Mouse (Mus musculus) liver, embryonic 16.5 days (tissue): ENCODE measurements around the gene Sema3b. TPM values are rescaled to one million over a fixed set of nuclear protein-coding genes. Genes with fewer than 3 reads are reported as not detected.
"Not testable (repeated sequence)": the region's sequence is repeated elsewhere in the genome, so short reads cannot be mapped to it uniquely, and the experiment has no call there.

ENCODE experiments used
- ATAC-seq: fragments of 200-750 bp; cut with Nextera tagmentation; 2 replicates; pipeline ENCODE4 v1.8.0; 2017; ENCODE audit warnings: low read depth, mild to moderate bottlenecking, moderate number of reproducible peaks, moderate library complexity
- H3K27ac ChIP-seq: fragments of 300-500 bp; sonication (generic); 2 replicates; pipeline ENCODE4 v1.5.1; 2014; ENCODE audit warnings: mild to moderate bottlenecking, low read length
- H3K27me3 ChIP-seq: fragments of 300-500 bp; sonication (generic); 2 replicates; pipeline ENCODE4 v1.6.1; 2014; ENCODE audit warnings: low read depth, low read length, mixed read lengths; ENCODE audit not compliant: control insufficient read depth, insufficient read depth
- H3K36me3 ChIP-seq: fragments of 300-500 bp; sonication (generic); 2 replicates; pipeline ENCODE4 v1.6.1; 2014; ENCODE audit warnings: mild to moderate bottlenecking; ENCODE audit not compliant: control insufficient read depth, insufficient read depth
- H3K4me1 ChIP-seq: fragments of 300-500 bp; sonication (generic); 2 replicates; pipeline ENCODE4 v1.6.1; 2014; ENCODE audit warnings: low read depth, low read length, mixed read lengths; ENCODE audit not compliant: control insufficient read depth
- H3K4me2 ChIP-seq: fragments of 300-500 bp; sonication (generic); 2 replicates; pipeline ENCODE4 v1.6.1; 2014; ENCODE audit warnings: low read depth, low read length, mixed read lengths
- H3K4me3 ChIP-seq: fragments of 300-500 bp; sonication (generic); 2 replicates; pipeline ENCODE4 v1.5.1; 2014; ENCODE audit warnings: low read depth, mild to moderate bottlenecking, low read length
- H3K9ac ChIP-seq: fragments of 300-500 bp; sonication (generic); 2 replicates; pipeline ENCODE4 v1.6.1; 2014; ENCODE audit warnings: low read depth, low read length
- H3K9me3 ChIP-seq: fragments of 300-500 bp; sonication (generic); replicated peaks from 2 replicates; pipeline ENCODE4 v1.6.1; 2016; ENCODE audit warnings: low read length; ENCODE audit not compliant: control insufficient read depth
- WGBS: fragments of 180-500 bp; shearing (Covaris S2); extraction: QIAGEN DNeasy Blood & Tissue Kit; methylation state at CpG from one replicate; pipeline ENCODE4 v1.1.7; 2014; ENCODE audit not compliant: insufficient replicate concordance; 5-methylcytosine and 5-hydroxymethylcytosine counted together
- polyA plus RNA-seq: library from polyadenylated mRNA; unstranded; fragments of >200 nt; fragmentation: Nextera tagmentation; extraction: Ambion mirVana; gene quantifications from 2 replicates; pipeline ENCODE4 v1.2.1, GENCODE M21; 2015

Gene Sema3b
- polyA plus RNA-seq, 1 experiment from 2014 or later = 1.4 TPM

GRCm38 (mm10) chr9:107580501-107581317, 28.3 kb downstream of the Sema3b start, which contains the start of gene Hyal3:
Gene Hyal3, plus strand, starts transcription at chr9:107580818.
- Histone ChIP-seq H3K4me2 (peak within 1 kb of the TSS; percentile 79), H3K9ac (peak within 1 kb of the TSS; percentile 73), H3K27me3 (no peaks in the 10 kb centered on the region), H3K36me3 (peaks cover 7% of the 10 kb centered on the region), H3K27ac (peak within 1 kb of the TSS; percentile 92), H3K4me1 (peaks cover 49% of the 10 kb centered on the region), H3K9me3 (no peaks in the 10 kb centered on the region), H3K4me3 (peak within 1 kb of the TSS; percentile 70)
- peak; percentile 79 for ATAC-seq
- under 1% methylated on average over 32 of the region's 32 CpGs for WGBS

- Histone ChIP-seq H3K9me3 (no peaks in the 10 kb centered on the region), H3K27me3 (no peaks in the 10 kb centered on the region), H3K4me2 (no peak overlapping the region), H3K27ac (peak overlapping the region; percentile 92), H3K9ac (no peak overlapping the region), H3K36me3 (peaks cover 7% of the 10 kb centered on the region), H3K4me1 (peaks cover 49% of the 10 kb centered on the region), H3K4me3 (no peak overlapping the region)
- no peak for ATAC-seq
- 90% methylated on average over 14 of the region's 14 CpGs for WGBS
These were observed 29.8 kb downstream of the Sema3b start for GRCm38 (mm10) chr9:107579023-107579900.

GRCm38 (mm10) chr9:107578587-107578986, 30.4 kb downstream of the Sema3b start, which contains the start of gene Naa80:
Gene Naa80, plus strand, starts transcription at chr9:107578887.
- Histone ChIP-seq H3K9ac (no peak within 1 kb of the TSS), H3K4me2 (no peak within 1 kb of the TSS), H3K4me1 (peaks cover 49% of the 10 kb centered on the region), H3K27ac (peak within 1 kb of the TSS; percentile 92), H3K9me3 (no peaks in the 10 kb centered on the region), H3K27me3 (no peaks in the 10 kb centered on the region), H3K4me3 (no peak within 1 kb of the TSS), H3K36me3 (peaks cover 7% of the 10 kb centered on the region)
- 68% methylated on average over 3 of the region's 3 CpGs for WGBS
- no peak for ATAC-seq

GRCm38 (mm10) chr9:107577871-107578270, 31.2 kb downstream of the Sema3b start:
- no peak overlapping the region for H3K9ac ChIP-seq
- H3K27me3 ChIP-seq = no peaks in the 10 kb centered on the region
- peaks cover 52% of the 10 kb centered on the region for H3K4me1 ChIP-seq
- H3K27ac ChIP-seq = no peak overlapping the region
- no peak overlapping the region for H3K4me2 ChIP-seq
- WGBS = 87% methylated on average over 10 of the region's 10 CpGs
- H3K9me3 ChIP-seq = no peaks in the 10 kb centered on the region
- no peak overlapping the region for H3K4me3 ChIP-seq
- no peak for ATAC-seq
- no peaks in the 10 kb centered on the region; the same call in 1 of the 2 replicates for H3K36me3 ChIP-seq

- Histone ChIP-seq H3K4me2 (peak within 1 kb of the TSS; percentile 73), H3K36me3 (peaks cover 4% of the 10 kb centered on the region), H3K9me3 (no peaks in the 10 kb centered on the region), H3K4me3 (peak within 1 kb of the TSS; percentile 57), H3K27me3 (no peaks in the 10 kb centered on the region), H3K9ac (peak within 1 kb of the TSS; percentile 62), H3K27ac (peak within 1 kb of the TSS; percentile 79), H3K4me1 (peaks cover 52% of the 10 kb centered on the region)
- peak; percentile 78 for ATAC-seq
- WGBS = 26% methylated on average over 16 of the region's 16 CpGs
These were observed 32.5 kb downstream of the Sema3b start, which contains the start of gene Hyal1 for GRCm38 (mm10) chr9:107576357-107577107. Gene Hyal1, plus strand, starts transcription at chr9:107576927.

- Histone ChIP-seq H3K9me3 (no peaks in the 10 kb centered on the region), H3K27ac (peak overlapping the region; percentile 79), H3K4me2 (no peak overlapping the region), H3K4me1 (peaks cover 56% of the 10 kb centered on the region), H3K4me3 (no peak overlapping the region), H3K36me3 (peaks cover 4% of the 10 kb centered on the region), H3K27me3 (no peaks in the 10 kb centered on the region), H3K9ac (no peak overlapping the region)
- 71% methylated on average over 14 of the region's 14 CpGs for WGBS
- ATAC-seq = no peak
These were observed 33.3 kb downstream of the Sema3b start for GRCm38 (mm10) chr9:107575579-107576356.

GRCm38 (mm10) chr9:107573774-107574173, 35.3 kb downstream of the Sema3b start:
- H3K36me3 ChIP-seq, H3K4me3 ChIP-seq, H3K9me3 ChIP-seq, H3K9ac ChIP-seq, H3K4me2 ChIP-seq, H3K27me3 ChIP-seq, H3K27ac ChIP-seq, ATAC-seq: not testable (repeated sequence)
- peaks cover 59% of the 10 kb centered on the region for H3K4me1 ChIP-seq
- WGBS = 76% methylated on average over 6 of the region's 6 CpGs

GRCm38 (mm10) chr9:107572327-107572662, 36.7 kb downstream of the Sema3b start:
- peak overlapping the region; percentile 81 for H3K4me2 ChIP-seq
- no peak for ATAC-seq
- H3K4me1 ChIP-seq = peaks cover 67% of the 10 kb centered on the region
- 86% methylated on average over 2 of the region's 2 CpGs for WGBS
- H3K36me3 ChIP-seq = peaks cover 4% of the 10 kb centered on the region
- H3K9me3 ChIP-seq = no peaks in the 10 kb centered on the region
- H3K27ac ChIP-seq = peak overlapping the region; percentile 92
- no peaks in the 10 kb centered on the region for H3K27me3 ChIP-seq
- no peak overlapping the region for H3K4me3 ChIP-seq
- H3K9ac ChIP-seq = peak overlapping the region; percentile 80
